Mouse (Mus musculus): ENCODE results near the gene Htra1. TPM values are rescaled to one million over a fixed set of nuclear protein-coding genes. Genes with fewer than 3 reads are reported as not detected.
A peak's percentile ranks its signal among the peaks of the same experiment; 100 is the strongest.

Htra1 gene
- polyA plus RNA-seq, 1 experiment: 176 TPM

DNA sequence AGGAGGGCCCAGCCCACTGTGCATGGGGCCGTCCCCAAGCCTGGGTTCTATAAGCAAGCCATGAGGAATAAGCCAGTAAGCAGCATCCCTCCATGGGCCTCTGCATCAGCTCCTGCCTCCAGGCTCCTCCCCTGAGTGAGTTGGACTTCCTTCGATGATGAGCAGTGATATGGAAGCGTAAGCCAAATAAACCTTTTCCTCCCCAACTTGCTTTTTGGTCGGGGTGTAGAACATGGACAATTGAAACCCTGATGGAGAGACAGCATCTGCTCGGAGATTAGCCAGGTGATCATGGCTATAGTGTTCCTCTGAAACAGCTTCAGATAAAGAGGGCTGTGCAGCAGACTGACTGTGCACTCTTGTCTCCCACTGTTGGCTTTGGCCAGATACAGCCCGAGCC lies 32.0 kb downstream of the Htra1 start:
- no peak overlapping the region for H3ac ChIP-seq (ENCODE audit: control insufficient read depth, insufficient read length)
- H3K36me3 ChIP-seq (ENCODE audit: control insufficient read depth, insufficient read depth): peaks cover 18% of the 10 kb centered on the region
- no peak overlapping the region for H3K4me3 ChIP-seq
- no peaks in the 10 kb centered on the region for H3K79me2 ChIP-seq (ENCODE audit: control insufficient read depth, insufficient read depth)
- peak overlapping the region; percentile 69 for H3K4me2 ChIP-seq (ENCODE audit: low read depth)
- TF ChIP-seq CEBPB (IDR thresholded peaks at IDR 0.05; ENCODE audit: insufficient read depth, poor library complexity, severe bottlenecking) (no peak), REST (IDR thresholded peaks at IDR 0.05; ENCODE audit: insufficient read depth, insufficient read length) (no peak), TCF3 (IDR thresholded peaks at IDR 0.05; ENCODE audit: insufficient read length, low read depth) (no peak), SRF (IDR thresholded peaks at IDR 0.05; ENCODE audit: control insufficient read depth, insufficient read length, low read depth) (no peak), POLR2AphosphoS2 (IDR thresholded peaks at IDR 0.05; ENCODE audit: insufficient read length, low read depth) (no peak), TCF12 (IDR thresholded peaks at IDR 0.05; ENCODE audit: insufficient read depth, poor library complexity, severe bottlenecking) (no peak), MAX (IDR thresholded peaks at IDR 0.05; ENCODE audit: low read depth) (no peak), E2F4 (IDR thresholded peaks at IDR 0.05; ENCODE audit: insufficient read depth) (no peak), MYOD1 (IDR thresholded peaks at IDR 0.05; ENCODE audit: control insufficient read depth in 1 of 3, insufficient read length in 2 of 3, low read depth in 2 of 3) (no peak), MYOG (IDR thresholded peaks at IDR 0.05; ENCODE audit: control insufficient read depth in 1 of 3, insufficient read depth in 1 of 3, insufficient read length in 2 of 3, low read depth in 2 of 3) (no peak), POLR2A (IDR thresholded peaks at IDR 0.05; ENCODE audit: insufficient read length, low read depth) (no peak), USF1 (IDR thresholded peaks at IDR 0.05; ENCODE audit: low read depth) (no peak)
- H3K27me3 ChIP-seq (ENCODE audit: control insufficient read depth, insufficient read depth, insufficient read length): no peaks in the 10 kb centered on the region

DNA sequence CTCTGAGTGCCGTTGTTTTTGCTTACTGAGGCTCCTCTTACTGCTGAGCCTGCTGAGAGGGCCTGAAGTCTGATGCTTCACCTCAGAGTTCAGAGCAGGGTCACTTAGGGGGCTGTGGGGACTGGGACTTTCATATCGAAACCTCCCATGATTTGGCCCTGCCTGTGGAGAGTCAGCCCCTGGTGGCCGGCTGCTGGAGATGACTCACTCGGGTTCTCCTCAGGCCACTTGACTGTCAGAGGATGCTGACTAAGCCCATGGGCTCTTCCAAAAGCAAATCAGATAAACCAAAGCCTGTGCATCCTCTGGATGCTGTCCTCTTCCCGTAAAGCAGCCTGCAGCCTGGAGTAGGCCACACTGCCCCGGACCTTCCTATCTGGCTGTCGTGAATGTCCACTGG lies 32.6 kb downstream of the Htra1 start:
- H3K79me2 ChIP-seq (ENCODE audit: control insufficient read depth, insufficient read depth): no peaks in the 10 kb centered on the region
- H3ac ChIP-seq (ENCODE audit: control insufficient read depth, insufficient read length): no peak overlapping the region
- no peaks in the 10 kb centered on the region for H3K27me3 ChIP-seq (ENCODE audit: control insufficient read depth, insufficient read depth, insufficient read length)
- H3K36me3 ChIP-seq (ENCODE audit: control insufficient read depth, insufficient read depth): peaks cover 21% of the 10 kb centered on the region
- peak overlapping the region; percentile 69 for H3K4me2 ChIP-seq (ENCODE audit: low read depth)
- no peak for TF ChIP-seq REST (IDR thresholded peaks at IDR 0.05; ENCODE audit: insufficient read depth, insufficient read length)
- TF ChIP-seq MYOD1 (IDR thresholded peaks at IDR 0.05; ENCODE audit: control insufficient read depth in 1 of 3, insufficient read length in 2 of 3, low read depth in 2 of 3): peak in 2 of 3 experiments; percentile 12 to 31
- H3K4me3 ChIP-seq: no peak overlapping the region

DNA sequence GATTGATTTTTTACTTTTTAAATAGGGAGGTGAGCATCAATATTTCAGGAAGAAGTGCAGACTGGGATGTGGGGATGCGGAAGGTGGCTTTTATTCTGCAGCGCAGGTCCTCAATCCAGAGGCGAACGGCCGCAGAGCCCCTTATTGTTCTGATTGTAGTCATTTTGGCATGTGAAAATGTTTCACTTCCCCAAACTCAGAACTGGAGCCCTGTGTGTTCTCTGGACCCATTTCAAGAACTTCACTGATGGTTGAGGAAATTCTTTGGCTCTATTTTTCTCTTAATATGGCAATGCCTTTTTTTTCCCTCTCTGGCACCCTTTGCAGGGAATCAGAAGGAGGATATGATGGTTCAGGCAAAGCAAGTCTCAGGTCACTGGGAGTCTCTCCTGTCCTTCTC lies 33.2 kb downstream of the Htra1 start:
- H3K4me3 ChIP-seq: no peak overlapping the region
- H3K36me3 ChIP-seq (ENCODE audit: control insufficient read depth, insufficient read depth): peaks cover 27% of the 10 kb centered on the region
- no peak for TF ChIP-seq CEBPB (IDR thresholded peaks at IDR 0.05; ENCODE audit: insufficient read depth, poor library complexity, severe bottlenecking)
- TF ChIP-seq TCF3 (IDR thresholded peaks at IDR 0.05; ENCODE audit: insufficient read length, low read depth): no peak
- no peak for TF ChIP-seq POLR2AphosphoS2 (IDR thresholded peaks at IDR 0.05; ENCODE audit: insufficient read length, low read depth)
- TF ChIP-seq E2F4 (IDR thresholded peaks at IDR 0.05; ENCODE audit: insufficient read depth): no peak
- TF ChIP-seq USF1 (IDR thresholded peaks at IDR 0.05; ENCODE audit: low read depth): no peak
- TF ChIP-seq MYOD1 (IDR thresholded peaks at IDR 0.05; ENCODE audit: control insufficient read depth in 1 of 3, insufficient read length in 2 of 3, low read depth in 2 of 3): no peak
- TF ChIP-seq SRF (IDR thresholded peaks at IDR 0.05; ENCODE audit: control insufficient read depth, insufficient read length, low read depth): no peak
- no peak for TF ChIP-seq MAX (IDR thresholded peaks at IDR 0.05; ENCODE audit: low read depth)
- no peak for TF ChIP-seq TCF12 (IDR thresholded peaks at IDR 0.05; ENCODE audit: insufficient read depth, poor library complexity, severe bottlenecking)
- no peak for TF ChIP-seq MYOG (IDR thresholded peaks at IDR 0.05; ENCODE audit: control insufficient read depth in 1 of 3, insufficient read depth in 1 of 3, insufficient read length in 2 of 3, low read depth in 2 of 3)
- H3K4me2 ChIP-seq (ENCODE audit: low read depth): peak overlapping the region; percentile 69
- H3K27me3 ChIP-seq (ENCODE audit: control insufficient read depth, insufficient read depth, insufficient read length): no peaks in the 10 kb centered on the region
- no peaks in the 10 kb centered on the region for H3K79me2 ChIP-seq (ENCODE audit: control insufficient read depth, insufficient read depth)
- no peak overlapping the region for H3ac ChIP-seq (ENCODE audit: control insufficient read depth, insufficient read length)

DNA sequence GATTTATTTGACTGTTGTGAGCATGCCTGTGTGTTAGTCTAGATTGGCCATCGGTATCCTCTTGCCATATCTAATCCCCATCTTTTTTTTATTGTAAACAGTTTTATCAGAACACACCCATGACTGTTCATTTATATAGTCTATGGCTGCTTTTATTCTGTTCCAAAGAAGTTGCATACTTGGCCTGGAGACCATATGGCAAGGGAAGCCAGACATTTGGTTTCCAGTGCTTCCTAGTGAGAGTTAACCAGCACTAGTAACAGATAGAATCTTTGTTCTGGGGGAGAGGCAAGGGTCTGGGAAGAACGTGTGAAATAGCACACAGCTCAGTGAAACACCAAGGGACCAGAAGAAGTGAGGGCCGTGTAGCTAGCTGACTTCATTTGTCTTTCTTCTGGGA lies 33.6 kb downstream of the Htra1 start:
- no peak for TF ChIP-seq MYOD1 (IDR thresholded peaks at IDR 0.05; ENCODE audit: control insufficient read depth in 1 of 3, insufficient read length in 2 of 3, low read depth in 2 of 3)
- Histone ChIP-seq H3K36me3 (ENCODE audit: control insufficient read depth, insufficient read depth) (peaks cover 28% of the 10 kb centered on the region), H3K27me3 (ENCODE audit: control insufficient read depth, insufficient read depth, insufficient read length) (no peaks in the 10 kb centered on the region), H3K4me2 (ENCODE audit: low read depth) (no peak overlapping the region), H3K4me3 (no peak overlapping the region), H3K79me2 (ENCODE audit: control insufficient read depth, insufficient read depth) (no peaks in the 10 kb centered on the region), H3ac (ENCODE audit: control insufficient read depth, insufficient read length) (no peak overlapping the region)

DNA sequence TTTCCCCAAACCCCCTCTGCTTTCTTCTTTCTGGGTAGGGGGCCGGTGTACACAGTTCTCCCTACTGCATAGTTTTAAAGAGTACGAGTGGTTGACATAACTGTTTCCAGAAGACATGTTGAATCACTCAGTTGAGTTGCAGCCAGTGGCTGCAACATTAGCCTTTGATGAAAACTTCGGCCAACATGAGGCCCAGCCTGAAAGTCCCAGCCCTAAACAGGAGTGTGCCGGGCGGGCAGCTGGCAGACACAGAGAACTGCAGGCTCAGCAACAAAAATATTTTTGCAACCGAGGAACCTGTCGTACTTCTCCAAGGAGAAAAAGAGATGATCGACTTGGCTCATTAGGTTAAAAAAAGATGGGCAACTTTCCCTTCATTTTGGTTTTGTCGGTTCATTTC lies 36.9 kb downstream of the Htra1 start:
- no peak overlapping the region for H3K4me3 ChIP-seq
- H3ac ChIP-seq (ENCODE audit: control insufficient read depth, insufficient read length): no peak overlapping the region
- H3K4me2 ChIP-seq (ENCODE audit: low read depth): no peak overlapping the region
- H3K36me3 ChIP-seq (ENCODE audit: control insufficient read depth, insufficient read depth): peaks cover 29% of the 10 kb centered on the region
- TF ChIP-seq SRF (IDR thresholded peaks at IDR 0.05; ENCODE audit: control insufficient read depth, insufficient read length, low read depth): no peak
- TF ChIP-seq CEBPB (IDR thresholded peaks at IDR 0.05; ENCODE audit: insufficient read depth, poor library complexity, severe bottlenecking): no peak
- TF ChIP-seq TCF3 (IDR thresholded peaks at IDR 0.05; ENCODE audit: insufficient read length, low read depth): no peak
- no peak for TF ChIP-seq USF1 (IDR thresholded peaks at IDR 0.05; ENCODE audit: low read depth)
- no peak for TF ChIP-seq REST (IDR thresholded peaks at IDR 0.05; ENCODE audit: insufficient read depth, insufficient read length)
- TF ChIP-seq MYOG (IDR thresholded peaks at IDR 0.05; ENCODE audit: control insufficient read depth in 1 of 3, insufficient read depth in 1 of 3, insufficient read length in 2 of 3, low read depth in 2 of 3): no peak
- no peak for TF ChIP-seq TCF12 (IDR thresholded peaks at IDR 0.05; ENCODE audit: insufficient read depth, poor library complexity, severe bottlenecking)
- no peak for TF ChIP-seq MAX (IDR thresholded peaks at IDR 0.05; ENCODE audit: low read depth)
- no peak for TF ChIP-seq E2F4 (IDR thresholded peaks at IDR 0.05; ENCODE audit: insufficient read depth)
- TF ChIP-seq MYOD1 (IDR thresholded peaks at IDR 0.05; ENCODE audit: control insufficient read depth in 1 of 3, insufficient read length in 2 of 3, low read depth in 2 of 3): no peak
- TF ChIP-seq POLR2A (IDR thresholded peaks at IDR 0.05; ENCODE audit: insufficient read length, low read depth): no peak
- TF ChIP-seq POLR2AphosphoS2 (IDR thresholded peaks at IDR 0.05; ENCODE audit: insufficient read length, low read depth): no peak
- H3K27me3 ChIP-seq (ENCODE audit: control insufficient read depth, insufficient read depth, insufficient read length): no peaks in the 10 kb centered on the region
- H3K79me2 ChIP-seq (ENCODE audit: control insufficient read depth, insufficient read depth): no peaks in the 10 kb centered on the region

Measured in myocyte (in vitro differentiated cells).